Mouse (Mus musculus) common myeloid progenitor, adult 5-6 weeks (primary cell): ENCODE results near the gene Ipo9. TPM values are rescaled to one million over a fixed set of nuclear protein-coding genes. Genes with fewer than 3 reads are reported as not detected.
A peak's percentile ranks its signal among the peaks of the same experiment; 100 is the strongest.

Experiments used
- ATAC-seq: replicated peaks from 2 replicates; pipeline ENCODE4 v1.8.0; 2016; ENCODE audit warnings: low read depth, mild to moderate bottlenecking, moderate TSS enrichment, inconsistent platforms; ENCODE audit not compliant: poor library complexity, severe bottlenecking
- total RNA-seq: library from RNA; stranded (forward); fragments of 200-1000, 187-1606 nt; gene quantifications from 2 replicates; pipeline ENCODE4 v1.2.3, GENCODE M21; 2017

Gene Ipo9
- total RNA-seq, 1 experiment from 2014 or later: 68.1 TPM

GRCm38 (mm10) chr1:135374175-135374867 lies 56.0 kb downstream of the Ipo9 start:
- no peak for ATAC-seq

- ATAC-seq: no peak
Measured at GRCm38 (mm10) chr1:135373171-135373677, 57.1 kb downstream of the Ipo9 start.

DNA sequence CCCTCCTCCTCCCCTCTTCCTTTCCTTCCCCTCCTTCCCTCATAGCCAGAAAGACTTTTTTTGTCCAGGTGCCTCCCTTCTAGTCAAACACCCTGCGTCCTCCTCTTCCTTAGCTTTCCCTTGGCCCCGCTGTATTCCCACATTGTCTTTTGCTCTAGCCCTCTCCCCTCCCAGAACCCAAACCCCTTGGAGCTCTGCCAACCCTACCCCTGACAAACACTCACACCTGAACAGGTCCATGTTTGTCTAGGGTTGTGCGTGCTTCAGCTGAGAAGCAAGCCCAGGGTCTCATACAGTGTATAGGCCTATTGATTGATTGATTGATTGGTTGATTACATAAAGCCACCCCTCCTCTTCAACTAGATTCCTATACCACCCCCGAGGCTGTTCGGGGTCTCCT lies 60.9 kb downstream of the Ipo9 start:
- no peak for ATAC-seq

DNA sequence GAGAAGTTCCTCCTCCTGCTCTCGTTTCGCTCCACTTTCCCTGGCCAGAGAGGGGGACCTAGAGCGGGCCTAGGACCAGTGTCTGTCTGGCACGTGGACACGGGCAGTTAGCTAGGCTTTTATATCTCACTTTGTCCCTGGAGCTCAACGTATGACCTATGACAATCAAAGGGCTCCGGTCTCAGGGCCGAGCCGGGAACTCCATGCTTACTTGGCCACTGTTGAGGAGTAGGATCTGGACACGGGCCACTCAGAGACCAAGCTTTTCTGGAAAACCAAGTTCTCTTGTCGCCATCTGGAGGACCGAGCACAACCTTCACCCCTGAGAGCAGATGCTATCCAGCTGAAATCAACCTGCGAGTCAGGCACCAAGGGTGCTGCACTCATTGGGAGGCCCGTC lies 61.3 kb downstream of the Ipo9 start:
- 0 out of 2 replicates have a peak, but pooled peaks have one; percentile 28 for ATAC-seq

GRCm38 (mm10) chr1:135368245-135368644 lies 62.1 kb downstream of the Ipo9 start:
- ATAC-seq: peak; percentile 82

- ATAC-seq: no peak
Measured at GRCm38 (mm10) chr1:135367595-135367994, 62.7 kb downstream of the Ipo9 start.

DNA sequence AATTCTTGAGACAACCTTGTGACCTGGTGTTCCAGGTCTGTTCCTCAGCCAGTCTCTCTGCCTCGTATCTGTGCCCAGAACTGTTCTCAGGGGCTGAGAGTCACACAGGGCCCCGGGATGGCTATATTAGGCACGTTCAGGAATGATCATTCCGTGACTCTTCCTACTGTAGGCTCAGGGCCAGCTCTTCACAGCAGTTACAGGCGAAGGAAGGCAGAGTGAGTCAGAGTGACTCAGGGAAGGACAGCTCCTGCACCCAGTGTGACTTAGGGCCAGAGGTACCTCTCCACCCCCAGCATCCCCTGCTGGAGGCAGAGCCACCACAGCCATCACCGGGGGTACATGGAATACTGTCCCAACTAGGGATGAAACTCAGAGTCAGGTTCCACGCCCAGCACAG lies 63.3 kb downstream of the Ipo9 start:
- ATAC-seq: no peak

- ATAC-seq: no peak
Measured at GRCm38 (mm10) chr1:135366380-135366779, 63.9 kb downstream of the Ipo9 start.

GRCm38 (mm10) chr1:135363446-135363845 lies 66.9 kb downstream of the Ipo9 start:
- ATAC-seq: no peak

DNA sequence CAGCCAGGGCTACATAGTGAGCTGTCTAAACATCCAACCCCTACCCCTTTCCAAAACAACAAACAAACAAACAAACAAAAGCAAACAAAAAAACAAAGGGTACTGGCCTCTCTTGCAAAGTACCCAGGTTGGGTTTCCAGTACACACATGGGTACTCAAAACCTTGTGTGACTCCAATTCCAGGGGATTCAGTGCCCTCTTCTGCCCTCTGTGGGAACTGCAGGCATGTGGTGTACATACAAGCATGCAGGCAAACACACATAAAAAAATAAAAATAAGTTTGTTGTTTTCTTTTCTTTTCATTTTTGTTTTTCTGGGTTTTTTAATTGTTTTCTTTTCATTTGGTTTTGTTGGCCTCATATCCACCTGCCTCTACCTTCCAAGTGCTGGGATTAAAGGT lies 68.2 kb downstream of the Ipo9 start:
- no peak for ATAC-seq

DNA sequence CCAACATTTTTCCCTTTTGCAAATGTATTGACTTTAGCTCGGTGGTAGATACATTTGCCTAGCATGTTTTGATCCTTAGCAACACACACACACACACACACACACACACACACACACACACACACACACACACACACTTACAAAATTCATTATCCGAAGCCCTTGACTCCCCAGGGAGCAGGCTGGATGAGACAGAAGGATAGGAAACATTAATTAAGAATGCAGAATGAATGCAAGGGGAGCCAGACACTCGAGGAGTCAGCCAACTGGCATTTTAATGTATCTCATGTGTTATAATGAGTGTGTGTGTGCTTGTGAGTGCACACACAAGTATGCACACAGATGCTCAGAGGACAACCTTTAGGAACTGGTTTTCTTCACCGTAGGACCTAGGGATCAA lies 68.8 kb downstream of the Ipo9 start:
- ATAC-seq: no peak

- ATAC-seq: no peak
Measured at GRCm38 (mm10) chr1:135359071-135359470, 71.2 kb downstream of the Ipo9 start.

- ATAC-seq: no peak
Measured at GRCm38 (mm10) chr1:135351953-135352352, 78.3 kb downstream of the Ipo9 start.

- no peak for ATAC-seq
Measured at GRCm38 (mm10) chr1:135347498-135348169, 82.7 kb downstream of the Ipo9 start.

- no peak for ATAC-seq
Measured at GRCm38 (mm10) chr1:135346891-135347290, 83.4 kb downstream of the Ipo9 start.

DNA sequence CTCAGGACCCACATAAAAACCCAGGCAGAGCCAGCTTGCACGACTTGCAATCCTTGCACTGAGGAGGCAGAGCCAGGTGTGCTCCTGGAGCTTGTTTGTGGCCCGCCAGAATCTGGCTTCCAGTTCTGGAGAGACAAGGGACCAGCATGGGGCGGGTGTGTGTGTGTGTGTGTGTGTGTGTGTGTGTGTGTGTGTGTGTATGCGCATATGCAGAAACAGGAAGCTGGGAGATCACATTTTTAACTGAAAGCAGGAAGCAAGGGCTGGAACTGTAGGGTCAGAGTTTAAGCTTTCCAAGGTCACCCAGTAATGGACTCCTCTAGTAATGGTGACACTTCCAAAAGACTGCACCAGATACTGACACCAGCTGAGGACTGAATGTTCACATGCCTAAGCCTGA lies 86.3 kb downstream of the Ipo9 start:
- ATAC-seq: no peak

DNA sequence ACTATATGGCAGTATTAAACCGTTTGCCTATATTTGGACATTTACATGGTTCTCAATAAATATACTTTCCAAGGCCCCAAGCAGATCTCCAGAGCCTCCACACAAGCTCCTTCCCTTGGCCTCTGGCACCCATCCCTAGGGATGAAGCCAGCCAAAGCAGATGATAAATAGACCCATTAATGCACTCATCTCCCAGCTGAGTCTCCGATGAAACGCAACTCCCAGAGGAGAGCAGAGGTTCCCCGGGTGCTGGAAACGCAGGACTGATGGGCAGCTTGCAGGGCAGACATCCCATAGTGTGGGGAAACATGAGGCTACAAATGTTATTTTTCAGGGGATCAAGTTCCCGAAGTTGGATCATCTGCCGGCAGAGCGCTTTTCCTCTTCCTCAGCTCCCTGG lies 88.4 kb downstream of the Ipo9 start:
- no peak for ATAC-seq

Other genes starting within 250 kb of the Ipo9 start
- gene Elf3, start 171.9 kb downstream of the Ipo9 start, total RNA-seq: not detected in 2 replicates
- 34.2 and 51.4 TPM in 2 replicates for gene Rnpep, start 146.4 kb downstream of the Ipo9 start, total RNA-seq
- 18.6 and 29.8 TPM in 2 replicates for gene Timm17a, start 116.7 kb downstream of the Ipo9 start, total RNA-seq
- not detected in 2 replicates for gene Lmod1, start 105.7 kb downstream of the Ipo9 start, total RNA-seq
- 0.18 TPM in 1 of 2 replicates, not detected in the other for gene Shisa4, start 55.3 kb downstream of the Ipo9 start, total RNA-seq
- gene Nav1, start 176.8 kb upstream of the Ipo9 start, total RNA-seq: 6.2 and 7.7 TPM in 2 replicates